Mouse (Mus musculus) Patski (cell line): ENCODE results near the gene Cct3. TPM values are rescaled to one million over a fixed set of nuclear protein-coding genes. Genes with fewer than 3 reads are reported as not detected.
"Not testable (repeated sequence)": the region's sequence is repeated elsewhere in the genome, so short reads cannot be mapped to it uniquely, and the experiment has no call there.

Experiments used
- ATAC-seq: fragments of 100-300 bp; one replicate; pipeline ENCODE4 v1.8.0; 2021
- CTCF ChIA-PET: fragments of 350-600 bp; sonication (Branson Sonifier 250); formaldehyde crosslinking; loops from one replicate; lab custom pipeline; 2022; ENCODE audit warnings: inconsistent platforms; lab: Charles Lee
- POLR2A ChIA-PET: fragments of 350-600 bp; sonication (Branson Sonifier 250); formaldehyde crosslinking; loops from one replicate; lab custom pipeline; 2022; ENCODE audit warnings: antibody characterized with exemption, inconsistent platforms; lab: Charles Lee
- DNase-seq: peaks from one replicate; pipeline ENCODE4 v3.0.0-alpha.2; 2011; ENCODE audit warnings: low read depth, low spot score
- H3K27me3 ChIP-seq: fragments of 371-371 bp; one replicate; pipeline ENCODE4 v1.5.1; 2021
- CTCF ChIP-seq: fragments of 100-300 bp; IDR thresholded peaks from one replicate; pipeline ENCODE4 v1.5.1; 2021
- in situ Hi-C: fragments of 300-500 bp; cut with MboI; formaldehyde crosslinking; loops from 3 replicates; pipeline ENCODE4 v1.11.1; 2018; ENCODE audit warnings: low pct_unique_long_range_greater_than_20kb, mixed read lengths
- polyA plus RNA-seq: library from polyadenylated mRNA; unstranded; gene quantifications from one replicate; pipeline ENCODE4 v1.2.3, GENCODE M21; 2021

The Cct3 gene
- 573 TPM for polyA plus RNA-seq

DNA sequence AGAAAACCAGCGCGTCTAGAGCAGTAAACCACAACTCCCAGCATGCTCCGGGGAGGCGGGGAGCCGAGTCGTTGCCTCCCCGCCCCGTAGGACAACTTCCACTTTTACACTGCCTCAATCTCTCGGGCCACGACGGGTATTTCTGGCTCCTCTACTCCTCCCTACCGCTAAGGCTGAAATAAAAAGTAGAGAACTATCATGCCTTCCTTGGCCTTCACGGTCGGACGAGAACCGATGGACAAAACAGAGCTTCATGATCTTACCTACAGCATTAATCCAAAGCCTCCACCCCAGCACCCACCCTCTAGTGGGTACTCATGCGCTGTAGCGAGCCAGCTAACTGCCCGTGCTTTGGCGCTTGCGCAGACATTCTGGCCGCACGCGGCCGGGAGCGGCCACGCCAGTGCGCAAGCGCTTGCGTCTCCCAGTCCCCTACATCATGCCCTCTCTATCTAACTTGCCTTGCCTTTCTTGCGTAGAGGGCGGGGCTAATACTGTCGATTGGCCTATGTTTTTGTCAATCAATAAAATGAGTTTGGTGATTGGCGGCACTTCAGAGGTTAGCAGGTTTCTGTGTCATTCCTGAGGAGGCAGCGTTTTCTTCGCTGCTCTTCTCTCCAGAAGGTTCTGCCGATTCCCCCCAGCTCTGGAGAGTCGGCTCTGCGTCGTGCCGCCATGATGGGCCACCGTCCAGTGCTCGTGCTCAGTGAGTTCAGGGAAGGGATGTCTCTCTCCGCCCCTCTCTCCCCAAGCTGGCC is at the start of gene Cct3, which contains the start of gene Tsacc:
Cct3 (plus strand) TSS at position 556 of the 758 bp plus-strand sequence.
Tsacc (minus strand) TSS at position 439 of the 758 bp plus-strand sequence.
- H3K27me3 ChIP-seq, result no peaks in the 10 kb centered on the region
- peak; percentile 100 for DNase-seq
- POLR2A ChIA-PET, result interaction anchor here (0.6 to 1.6 kb wide), 5 partner anchors 9 to 41 kb away, joined by 3 to 4 read pairs (median 3); partner anchors contain the start of gene Gm38392
- peak; percentile 88 for ATAC-seq
- in situ Hi-C loops, result no loop called here
- TF ChIP-seq CTCF, result no peak
- CTCF ChIA-PET, result interaction anchor here (1.1 to 1.5 kb wide), 4 partner anchors 25 to 59 kb away, joined by 3 read pairs; no protein-coding TSS in a partner anchor

DNA sequence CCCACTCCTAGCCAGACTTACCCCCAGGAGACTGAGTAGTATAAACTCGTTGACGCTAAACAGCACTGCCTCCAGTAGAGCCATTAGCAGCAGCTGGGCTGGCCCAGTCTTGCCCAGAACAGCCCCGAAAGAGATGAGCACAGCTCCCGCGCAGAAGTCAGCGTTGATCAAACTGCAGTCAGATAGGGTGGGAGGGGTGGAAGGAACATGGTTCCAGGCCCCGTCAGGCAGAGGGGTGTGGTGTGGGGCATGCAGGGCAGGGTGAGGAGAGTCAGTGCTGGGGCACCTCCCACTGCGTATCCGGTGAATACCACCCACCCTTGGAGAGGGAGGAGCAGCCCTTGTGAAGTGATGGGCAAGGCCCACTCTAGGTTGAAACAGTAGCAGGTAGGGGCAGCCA is 49.2 kb upstream of the Cct3 start:
- H3K27me3 ChIP-seq, result peaks cover 43% of the 10 kb centered on the region
- in situ Hi-C loops, result no loop called here
- ChIA-PET POLR2A (no interaction called here), CTCF (interaction anchor here (1.1 to 1.8 kb wide), 2 partner anchors 14 to 70 kb away, joined by 4 read pairs; no protein-coding TSS in a partner anchor)
- TF ChIP-seq CTCF, result no peak
- DNase-seq, result no peak
- no peak for ATAC-seq

DNA sequence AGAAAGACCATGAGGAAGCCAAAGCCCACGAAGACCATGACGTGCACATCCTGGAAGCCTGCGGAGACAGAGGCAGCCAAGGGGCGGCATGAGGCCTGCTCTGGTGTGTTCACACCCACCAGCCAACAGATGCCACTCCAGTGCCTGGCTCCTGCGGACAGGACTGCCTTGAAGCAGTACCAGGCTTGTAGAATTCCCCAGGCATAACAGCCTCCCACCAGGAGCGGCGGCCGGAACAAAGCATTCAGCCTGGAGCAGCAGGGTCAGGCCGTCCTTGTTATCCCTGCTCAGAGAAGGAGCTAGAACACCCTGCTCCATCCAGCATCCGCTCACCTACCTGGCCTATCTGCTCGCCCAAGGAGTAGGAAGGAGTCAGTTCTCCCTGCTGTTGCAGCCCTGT is 48.5 kb upstream of the Cct3 start:
- ATAC-seq (no peak), DNase-seq (no peak)
- peaks cover 45% of the 10 kb centered on the region for H3K27me3 ChIP-seq
- ChIA-PET CTCF (interaction anchor here (1.6 kb wide), 1 partner anchor 57 kb away, joined by 4 read pairs; no protein-coding TSS in a partner anchor), POLR2A (no interaction called here)
- in situ Hi-C loops, result no loop called here
- no peak for TF ChIP-seq CTCF

DNA sequence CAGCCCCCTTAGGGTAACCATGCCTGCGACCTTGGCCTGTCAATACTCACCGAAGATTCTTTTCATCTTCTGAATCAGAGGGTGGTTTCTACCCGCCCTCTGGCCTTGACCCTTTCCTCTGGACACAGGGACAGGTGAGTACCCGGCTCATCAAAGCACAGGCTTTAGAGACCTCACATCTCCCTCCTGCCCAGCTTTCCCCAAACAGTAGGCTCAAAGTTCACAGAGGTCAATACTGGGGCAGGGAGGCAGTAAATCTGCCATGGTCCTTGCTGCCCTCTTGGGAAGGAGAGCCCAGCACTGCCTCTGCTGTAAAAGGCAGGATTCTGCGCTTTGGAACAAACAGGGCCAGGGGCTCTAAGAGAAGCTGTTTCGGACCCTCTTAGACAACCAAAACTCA is 44.2 kb upstream of the Cct3 start:
- POLR2A ChIA-PET, result no interaction called here
- in situ Hi-C loops, result no loop called here
- no peak for TF ChIP-seq CTCF
- no peak for DNase-seq
- H3K27me3 ChIP-seq, result peaks cover 63% of the 10 kb centered on the region
- ATAC-seq, result no peak
- CTCF ChIA-PET, result interaction anchor here (1.1 to 1.2 kb wide), 2 partner anchors 10 to 19 kb away, joined by 4 to 5 read pairs; no protein-coding TSS in a partner anchor

DNA sequence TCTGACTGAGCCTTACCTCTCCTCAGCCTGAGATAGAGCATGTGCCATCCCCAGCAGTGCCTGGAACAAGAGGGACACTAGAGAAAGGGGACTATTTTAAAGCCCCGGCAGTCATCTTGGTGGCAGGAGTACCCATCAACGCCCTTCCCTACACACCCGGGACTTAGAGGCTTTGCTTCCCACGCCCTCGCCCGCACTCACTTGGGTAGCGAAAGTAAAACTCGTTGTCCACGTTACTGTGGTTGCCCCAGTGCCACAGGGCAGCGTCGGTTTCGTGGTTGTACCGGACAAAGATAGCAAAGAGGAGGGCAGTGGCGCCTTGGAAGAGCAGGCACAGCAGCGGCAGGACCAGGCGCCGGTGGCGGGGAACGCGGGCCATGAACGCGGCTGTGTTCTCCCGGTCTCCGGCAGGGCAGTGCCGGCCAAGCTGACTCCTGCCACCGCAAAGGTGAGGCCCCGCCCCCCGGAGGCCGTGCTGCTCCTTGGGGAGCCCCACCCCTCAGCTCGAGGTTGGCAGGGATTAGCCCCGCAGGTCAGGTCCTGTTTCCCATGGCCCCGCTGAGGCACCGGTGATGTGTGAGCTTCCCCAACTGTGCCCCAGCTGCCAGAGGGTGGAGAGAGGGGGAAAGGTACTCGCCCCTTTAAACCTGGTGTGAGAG is 42.5 kb upstream of the Cct3 start, which contains the start of gene Rhbg:
Rhbg (minus strand) TSS at position 442 of the 659 bp plus-strand sequence.
- peaks cover 56% of the 10 kb centered on the region for H3K27me3 ChIP-seq
- DNase-seq, result no peak
- no peak for ATAC-seq
- TF ChIP-seq CTCF, result no peak
- in situ Hi-C loops, result no loop called here
- ChIA-PET POLR2A (interaction anchor here (0.5 to 0.8 kb wide), 2 partner anchors 74 to 76 kb away, joined by 3 to 4 read pairs; no protein-coding TSS in a partner anchor), CTCF (interaction anchor here (1.1 kb wide), 1 partner anchor 11 kb away, joined by 3 read pairs; no protein-coding TSS in a partner anchor)

DNA sequence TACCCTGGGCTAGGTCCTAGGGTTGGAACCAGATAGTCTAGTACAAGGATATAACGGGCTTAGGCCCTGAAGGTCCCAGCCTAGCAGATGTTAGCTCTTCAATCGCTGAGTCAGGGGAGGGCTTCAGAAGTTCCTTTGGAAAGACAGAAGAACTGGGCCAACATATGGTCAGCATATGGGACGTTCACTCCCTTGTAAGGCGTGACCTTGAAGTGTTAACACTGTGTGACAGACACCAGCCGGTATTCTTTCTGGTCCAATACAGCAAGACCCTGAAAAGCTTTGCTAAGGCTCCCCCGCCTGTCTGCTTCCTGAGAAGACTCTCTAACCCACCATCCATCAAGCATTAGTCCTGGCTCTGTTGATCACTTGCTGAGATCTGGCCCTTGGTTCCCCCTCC is 41.0 kb upstream of the Cct3 start:
- POLR2A ChIA-PET, result no interaction called here
- DNase-seq (no peak), ATAC-seq (no peak)
- in situ Hi-C loops, result no loop called here
- no peak for TF ChIP-seq CTCF
- CTCF ChIA-PET, result interaction anchor here (1.8 kb wide), 1 partner anchor 13 kb away, joined by 10 read pairs; no protein-coding TSS in a partner anchor
- H3K27me3 ChIP-seq, result peaks cover 58% of the 10 kb centered on the region

DNA sequence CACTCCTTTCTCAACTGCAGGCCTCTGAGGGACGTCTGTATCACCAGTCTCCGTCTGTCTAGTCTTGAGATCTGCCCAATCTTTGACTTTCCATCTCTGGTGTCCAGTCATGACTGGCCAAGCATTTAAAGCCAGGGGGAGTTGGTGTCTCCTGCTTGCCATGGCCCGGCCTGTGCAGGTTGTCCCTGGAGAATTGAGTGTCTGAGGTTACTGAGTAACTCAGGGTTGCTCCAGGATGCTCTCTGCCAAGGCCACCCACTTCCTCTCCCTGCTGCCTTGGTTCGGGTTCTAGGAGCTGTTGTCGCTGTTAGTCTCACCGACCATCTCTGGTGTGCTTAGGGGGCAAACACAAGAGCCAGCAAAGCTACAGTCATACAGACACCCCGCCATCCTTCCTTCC is 40.5 kb upstream of the Cct3 start:
- DNase-seq (no peak), ATAC-seq (no peak)
- POLR2A ChIA-PET, result no interaction called here
- TF ChIP-seq CTCF, result no peak
- H3K27me3 ChIP-seq, result peaks cover 57% of the 10 kb centered on the region
- in situ Hi-C loops, result no loop called here
- CTCF ChIA-PET, result interaction anchor here (1.8 kb wide), 1 partner anchor 14 kb away, joined by 10 read pairs; no protein-coding TSS in a partner anchor

DNA sequence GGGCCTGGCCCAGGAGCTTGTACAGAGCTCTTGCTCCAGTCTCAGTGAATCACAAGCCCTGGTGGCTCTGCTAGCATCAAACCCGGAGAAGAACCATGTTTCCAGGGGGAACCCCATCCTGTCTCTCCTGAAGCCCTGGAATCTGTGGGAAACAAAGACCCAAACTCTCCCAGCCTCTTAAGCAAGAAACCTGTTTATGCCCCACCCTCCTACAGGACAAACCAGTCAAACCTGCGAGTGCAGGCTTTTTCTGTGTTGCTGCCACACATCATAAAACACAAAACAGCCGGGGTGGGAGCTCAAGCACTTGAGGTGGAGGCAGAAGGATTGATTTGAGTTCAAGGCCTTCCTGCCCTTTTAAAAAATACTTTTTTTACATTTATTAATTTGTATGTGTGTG is 34.6 kb upstream of the Cct3 start:
- ChIA-PET POLR2A (no interaction called here), CTCF (interaction anchor here (1.5 kb wide), 1 partner anchor 16 kb away, joined by 4 read pairs; no protein-coding TSS in a partner anchor)
- ATAC-seq, result no peak
- in situ Hi-C loops, result no loop called here
- no peak for DNase-seq
- peaks cover 18% of the 10 kb centered on the region for H3K27me3 ChIP-seq
- TF ChIP-seq CTCF, result no peak

DNA sequence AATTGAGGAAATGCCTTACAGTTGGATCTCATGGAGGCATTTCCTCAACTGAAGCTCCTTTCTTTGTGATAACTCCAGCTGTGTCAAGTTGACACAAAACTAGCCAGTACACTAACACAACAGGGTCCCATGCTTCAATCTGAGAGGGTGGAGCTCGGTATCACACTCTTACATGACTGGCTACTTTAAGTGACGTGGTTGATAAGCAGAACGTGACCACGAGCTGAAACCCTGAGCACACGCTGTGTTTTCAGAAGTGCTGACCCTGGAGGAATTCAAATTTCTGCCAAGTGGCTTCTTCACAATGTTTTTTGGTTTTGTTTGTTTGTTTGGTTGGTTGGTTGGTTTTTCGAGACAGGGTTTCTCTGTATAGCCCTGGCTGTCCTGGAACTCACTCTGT is 28.9 kb upstream of the Cct3 start:
- ATAC-seq, result not testable (repeated sequence)

DNA sequence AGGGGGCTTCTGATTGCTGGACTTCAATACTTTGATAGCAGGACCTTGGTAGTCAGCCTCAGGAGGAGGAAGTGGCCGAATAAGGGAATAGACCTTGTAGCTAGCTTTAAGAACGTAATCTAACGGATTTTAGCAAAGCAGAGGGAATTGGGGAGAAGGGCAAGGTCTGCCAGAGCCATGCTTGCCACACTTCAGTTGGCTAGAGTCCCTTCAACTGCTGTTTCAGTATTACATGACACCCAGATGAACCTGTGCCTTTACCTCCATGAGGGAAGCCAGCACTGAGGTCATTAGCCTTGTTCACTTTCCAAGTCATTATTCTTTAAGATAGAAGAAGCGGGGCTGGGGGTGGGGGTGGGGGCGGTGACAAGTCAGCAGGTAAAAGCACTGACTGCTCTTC is 27.9 kb upstream of the Cct3 start:
- CTCF ChIA-PET, result no interaction called here
- no peak for ATAC-seq
- in situ Hi-C loops, result no loop called here

More for the DNA sequence above, 28.9 kb upstream of the Cct3 start:
- DNase-seq, in situ Hi-C loops, POLR2A ChIA-PET, CTCF ChIA-PET: not testable (repeated sequence)
- peaks cover 19% of the 10 kb centered on the region for H3K27me3 ChIP-seq

DNA sequence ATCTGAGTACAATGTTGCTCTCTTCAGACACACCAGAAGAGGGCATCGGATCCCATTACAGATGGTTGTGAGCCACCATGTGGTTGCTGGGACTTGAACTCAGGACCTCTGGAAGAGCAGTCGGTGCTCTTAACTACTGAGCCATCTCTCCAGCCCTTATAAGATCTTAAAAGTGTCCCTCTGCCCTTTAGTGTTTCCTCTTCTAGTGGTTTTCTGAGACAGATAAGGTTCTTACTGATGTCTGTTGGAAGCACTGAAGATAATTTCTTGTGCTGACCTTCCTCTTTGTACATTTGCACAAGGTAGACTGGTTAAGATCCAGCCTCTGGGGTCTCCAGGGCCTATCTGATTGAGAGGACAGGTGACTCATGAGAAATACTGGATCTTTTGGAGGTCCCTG is 25.6 kb upstream of the Cct3 start:
- POLR2A ChIA-PET, result interaction anchor here (1.0 kb wide), 1 partner anchor 23 kb away, joined by 3 read pairs; no protein-coding TSS in a partner anchor
- H3K27me3 ChIP-seq, ATAC-seq, in situ Hi-C loops, DNase-seq: not testable (repeated sequence)
- CTCF ChIA-PET, result interaction anchor here (1.5 to 2.3 kb wide), 3 partner anchors 18 to 25 kb away, joined by 3 to 4 read pairs (median 4); partner anchors contain the start of genes Cct3 and Tsacc

More for the DNA sequence above, 27.9 kb upstream of the Cct3 start:
- no peak for DNase-seq
- H3K27me3 ChIP-seq, result peaks cover 19% of the 10 kb centered on the region
- TF ChIP-seq CTCF, result no peak
- POLR2A ChIA-PET, result no interaction called here
